Mouse (Mus musculus) MEL (cell line): ENCODE results near the gene Arrb1.

ENCODE experiments used
- CHD2 ChIP-seq: IDR thresholded peaks from 2 replicates; pipeline ENCODE4 v1.6.1; 2011; ENCODE audit warnings: low read length, improper control_type of control experiment
- CTCF ChIP-seq, 3 experiments: IDR thresholded peaks in 2 of 3; conservative IDR thresholded peaks in 1 of 3; 2 replicates each; pipeline ENCODE4 v1.5.1; 2011 to 2012; ENCODE audit warnings: low read length in 3 of 3, low read depth in 2 of 3, mild to moderate bottlenecking in 2 of 3, improper control_type of control experiment in 1 of 3, inconsistent platforms in 1 of 3, mixed read lengths in 1 of 3, moderate library complexity in 1 of 3; ENCODE audit not compliant: control insufficient read depth in 1 of 3, insufficient read depth in 1 of 3, poor library complexity in 1 of 3, severe bottlenecking in 1 of 3
- EP300 ChIP-seq, 2 experiments: IDR thresholded peaks; 2 replicates each; pipeline ENCODE4 v1.6.1; 2011; ENCODE audit warnings: improper control_type of control experiment in 2 of 2, low read length in 2 of 2, low read depth in 1 of 2, mild to moderate bottlenecking in 1 of 2
- MAX ChIP-seq: IDR thresholded peaks from 2 replicates; pipeline ENCODE4 v1.6.1; 2011; ENCODE audit warnings: low read length, improper control_type of control experiment
- NELFE ChIP-seq: IDR thresholded peaks from 2 replicates; pipeline ENCODE4 v1.6.1; 2011; ENCODE audit warnings: low read depth, low read length, improper control_type of control experiment
- POLR2A ChIP-seq, 2 experiments: IDR thresholded peaks; 2 replicates each; pipeline ENCODE4 v1.6.1; 2011 to 2012; ENCODE audit warnings: low read length in 2 of 2, mild to moderate bottlenecking in 2 of 2, control low read depth in 1 of 2, improper control_type of control experiment in 1 of 2, low read depth in 1 of 2, moderate library complexity in 1 of 2; ENCODE audit not compliant: control insufficient read depth in 1 of 2, insufficient read depth in 1 of 2, poor library complexity in 1 of 2
- RAD21 ChIP-seq: IDR thresholded peaks from 2 replicates; pipeline ENCODE4 v1.6.1; 2011; ENCODE audit warnings: mild to moderate bottlenecking, low read depth, low read length, improper control_type of control experiment
- TAL1 ChIP-seq: IDR thresholded peaks from 2 replicates; pipeline ENCODE4 v1.6.1; 2012; ENCODE audit warnings: mild to moderate bottlenecking, inconsistent platforms, low read length, moderate library complexity, mixed read lengths
- TCF12 ChIP-seq: IDR thresholded peaks from 2 replicates; pipeline ENCODE4 v1.6.1; 2014; ENCODE audit warnings: low read depth, mild to moderate bottlenecking, inconsistent platforms, low read length, improper control_type of control experiment, moderate library complexity
- ZKSCAN1 ChIP-seq: IDR thresholded peaks from 2 replicates; pipeline ENCODE4 v1.6.1; 2012; ENCODE audit warnings: low read depth, mild to moderate bottlenecking, inconsistent platforms, low read length, improper control_type of control experiment, moderate library complexity

GRCm38 (mm10) chr7:99504556-99504955 lies 30.7 kb upstream of the Arrb1 start:
- TF ChIP-seq TCF12 (no peak), CHD2 (no peak), CTCF (IDR thresholded peaks at IDR 0.05 in 2 of 3, conservative IDR thresholded peaks at IDR 0.05 in 1 of 3; ENCODE audit: control insufficient read depth in 1 of 3, insufficient read depth in 1 of 3, low read depth in 2 of 3, low read length in 3 of 3, poor library complexity in 1 of 3, severe bottlenecking in 1 of 3) (no peak), ZKSCAN1 (no peak), POLR2A (IDR thresholded peaks at IDR 0.05; ENCODE audit: control insufficient read depth in 1 of 2, insufficient read depth in 1 of 2, low read depth in 1 of 2, low read length in 2 of 2, poor library complexity in 1 of 2) (no peak), EP300 (IDR thresholded peaks at IDR 0.05; ENCODE audit: low read depth in 1 of 2, low read length in 2 of 2) (no peak), MAX (no peak), NELFE (no peak), TAL1 (no peak), RAD21 (no peak)
